Mouse (Mus musculus): Measurements from ENCODE around the gene 2510039O18Rik. TPM values are rescaled to one million over a fixed set of nuclear protein-coding genes. Genes with fewer than 3 reads are reported as not detected.

Gene 2510039O18Rik
- total and polyA plus RNA-seq, 3 experiments, result 38.9 to 41.9 (median 41.2) TPM

- WGBS, result 80% methylated on average over 4 of the region's 4 CpGs
Observed at GRCm38 (mm10) chr4:147977726-147978125, 37.0 kb downstream of the 2510039O18Rik start.

DNA sequence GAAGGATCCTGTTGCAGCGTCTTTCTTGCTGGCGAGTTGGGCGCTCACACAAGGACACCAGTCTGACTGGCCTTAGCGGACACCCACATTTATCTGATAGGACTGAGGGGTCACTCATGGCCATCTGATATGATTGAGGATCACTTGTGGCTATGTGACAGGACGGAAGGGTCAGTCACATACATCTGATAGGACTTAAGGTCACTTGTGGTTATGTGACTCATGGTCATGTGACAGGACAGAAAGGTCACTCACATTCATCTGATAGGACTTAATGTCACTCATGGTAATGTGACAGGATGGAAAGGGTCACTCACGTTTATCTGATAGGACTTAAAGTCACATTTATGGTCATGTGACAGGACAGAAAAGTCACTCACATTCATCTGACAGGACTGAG lies 37.7 kb downstream of the 2510039O18Rik start:
- Histone ChIP-seq H3K4me1 (ENCODE audit: control insufficient read depth, insufficient read depth, low read length) (no peaks in the 10 kb centered on the region), H3K27ac (no peak overlapping the region), H3K79me2 (replicated peaks; ENCODE audit: control insufficient read depth, insufficient read depth, low read length) (no peaks in the 10 kb centered on the region), H3K9ac (ENCODE audit: low read depth, low read length) (no peak overlapping the region), H3K36me3 (ENCODE audit: control insufficient read depth, insufficient read depth, low read length) (no peaks in the 10 kb centered on the region), H3K4me3 (no peak overlapping the region), H3K27me3 (ENCODE audit: control insufficient read depth, insufficient read depth, low read length) (no peaks in the 10 kb centered on the region)
- DNase-seq, result no peak
- intact Hi-C loops (cut with DNase I), result no loop called here
- 91% methylated on average over 6 of the region's 6 CpGs for WGBS
- TF ChIP-seq CTCF (IDR thresholded peaks at IDR 0.05), result no peak
- no peak for TF ChIP-seq POLR2A (IDR thresholded peaks at IDR 0.05; ENCODE audit: insufficient read depth, low read depth, low read length)

More at GRCm38 (mm10) chr4:147977726-147978125, 37.0 kb downstream of the 2510039O18Rik start:
- no peak for DNase-seq
- Histone ChIP-seq H3K27me3 (ENCODE audit: control insufficient read depth, insufficient read depth, low read length) (no peaks in the 10 kb centered on the region), H3K4me3 (no peak overlapping the region), H3K9ac (ENCODE audit: low read depth, low read length) (no peak overlapping the region), H3K27ac (no peak overlapping the region), H3K4me1 (ENCODE audit: control insufficient read depth, insufficient read depth, low read length) (no peaks in the 10 kb centered on the region), H3K79me2 (replicated peaks; ENCODE audit: control insufficient read depth, insufficient read depth, low read length) (no peaks in the 10 kb centered on the region), H3K36me3 (ENCODE audit: control insufficient read depth, insufficient read depth, low read length) (no peaks in the 10 kb centered on the region)
- TF ChIP-seq CTCF (IDR thresholded peaks at IDR 0.05) (no peak), POLR2A (IDR thresholded peaks at IDR 0.05; ENCODE audit: insufficient read depth, low read depth, low read length) (no peak), EP300 (IDR thresholded peaks at IDR 0.05; ENCODE audit: insufficient read depth, low read depth, low read length) (no peak)
- intact Hi-C loops (cut with DNase I), result no loop called here

DNA sequence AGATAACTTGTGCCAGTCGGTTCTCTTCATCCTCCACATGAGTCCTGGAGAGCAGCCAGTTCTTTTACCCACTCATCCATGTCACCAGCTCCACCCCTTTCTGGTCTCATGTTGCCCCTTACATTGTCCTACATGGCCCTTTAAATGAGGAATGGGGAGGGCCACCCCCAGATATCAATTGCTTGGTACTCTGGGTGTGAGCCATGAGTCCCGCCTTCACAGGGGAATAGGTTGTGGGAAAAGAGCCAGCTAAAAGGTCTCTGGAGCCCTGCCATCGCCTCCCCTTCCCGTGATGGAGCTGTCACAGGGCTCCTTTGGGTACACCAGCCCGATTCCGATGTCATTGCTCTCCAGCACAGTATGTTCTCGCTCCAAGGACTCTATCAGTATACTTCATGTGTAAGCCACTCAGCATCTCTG lies 38.8 kb downstream of the 2510039O18Rik start:
- intact Hi-C loops (cut with DNase I), result no loop called here
- H3K9ac ChIP-seq (ENCODE audit: low read depth, low read length), result no peak overlapping the region
- DNase-seq, result no peak
- no peaks in the 10 kb centered on the region for H3K79me2 ChIP-seq (replicated peaks; ENCODE audit: control insufficient read depth, insufficient read depth, low read length)
- no peaks in the 10 kb centered on the region for H3K4me1 ChIP-seq (ENCODE audit: control insufficient read depth, insufficient read depth, low read length)
- no peak overlapping the region for H3K27ac ChIP-seq
- H3K27me3 ChIP-seq (ENCODE audit: control insufficient read depth, insufficient read depth, low read length), result no peaks in the 10 kb centered on the region
- WGBS, result 44% methylated on average over 7 of the region's 7 CpGs
- no peak overlapping the region for H3K4me3 ChIP-seq
- TF ChIP-seq POLR2A (IDR thresholded peaks at IDR 0.05; ENCODE audit: insufficient read depth, low read depth, low read length) (no peak), EP300 (IDR thresholded peaks at IDR 0.05; ENCODE audit: insufficient read depth, low read depth, low read length) (no peak), CTCF (IDR thresholded peaks at IDR 0.05) (no peak)
- no peaks in the 10 kb centered on the region for H3K36me3 ChIP-seq (ENCODE audit: control insufficient read depth, insufficient read depth, low read length)

DNA sequence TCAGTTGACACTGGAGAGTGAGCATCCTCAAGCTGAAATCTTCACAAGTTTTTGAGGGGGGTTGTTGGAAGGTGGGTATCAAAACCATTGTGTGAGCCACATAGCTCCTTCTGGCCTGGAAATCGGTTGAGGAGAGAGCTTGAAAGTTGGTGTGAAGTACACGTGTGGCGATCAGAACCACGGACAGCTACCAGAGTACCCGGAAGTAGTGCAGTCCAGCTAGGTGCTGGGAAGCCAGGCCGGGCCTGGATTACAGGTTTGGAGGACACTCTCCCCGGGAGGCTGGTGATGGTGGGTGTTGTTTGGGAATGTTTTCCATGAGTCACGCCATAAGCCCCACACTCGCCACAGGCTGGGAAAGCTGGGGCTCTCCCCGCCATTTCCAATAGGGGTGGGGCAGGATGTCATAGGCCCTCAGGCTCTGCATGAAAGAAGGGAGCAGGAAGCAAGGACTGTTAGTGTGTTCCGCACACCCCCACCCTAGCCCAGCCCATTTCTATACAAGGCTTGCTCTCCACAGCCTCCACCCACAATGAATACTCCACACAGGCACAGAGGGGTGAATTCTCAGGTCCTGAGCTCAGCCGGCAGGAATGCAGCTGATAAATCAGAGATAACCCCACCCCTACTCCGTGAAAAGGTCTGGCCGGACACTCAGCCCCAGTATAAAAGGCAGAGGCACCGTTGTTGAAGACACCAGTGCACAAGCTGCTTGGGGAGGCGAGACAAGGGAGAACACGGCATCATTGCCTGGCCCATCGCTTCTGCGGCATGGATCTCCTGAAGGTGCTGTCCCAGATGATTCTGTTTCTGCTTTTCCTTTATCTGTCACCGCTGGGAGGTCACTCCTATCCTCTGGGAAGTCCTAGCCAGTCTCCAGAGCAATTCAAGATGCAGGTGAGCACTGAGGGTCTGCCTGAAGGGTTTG lies 44.8 kb downstream of the 2510039O18Rik start, which contains the start of gene Nppb:
Gene Nppb (plus strand): TSS at position 584 of the 928 bp plus-strand sequence.
- peak; percentile 59 for DNase-seq
- peak within 1 kb of the TSS; percentile 51 for H3K9ac ChIP-seq (ENCODE audit: low read depth, low read length)
- peak within 1 kb of the TSS; percentile 73 for H3K27ac ChIP-seq
- no peaks in the 10 kb centered on the region for H3K79me2 ChIP-seq (replicated peaks; ENCODE audit: control insufficient read depth, insufficient read depth, low read length)
- peak within 1 kb of the TSS; percentile 38 for H3K4me3 ChIP-seq
- no peaks in the 10 kb centered on the region for H3K36me3 ChIP-seq (ENCODE audit: control insufficient read depth, insufficient read depth, low read length)
- 14% methylated on average over 20 of the region's 20 CpGs for WGBS
- H3K27me3 ChIP-seq (ENCODE audit: control insufficient read depth, insufficient read depth, low read length), result no peaks in the 10 kb centered on the region
- no peaks in the 10 kb centered on the region for H3K4me1 ChIP-seq (ENCODE audit: control insufficient read depth, insufficient read depth, low read length)
- TF ChIP-seq CTCF (IDR thresholded peaks at IDR 0.05) (no peak), POLR2A (IDR thresholded peaks at IDR 0.05; ENCODE audit: insufficient read depth, low read depth, low read length) (peak; percentile 98)
- intact Hi-C loops (cut with DNase I), result loop anchor here (2.0 kb wide), 1 partner anchor 23 kb away; no protein-coding TSS in a partner anchor

DNA sequence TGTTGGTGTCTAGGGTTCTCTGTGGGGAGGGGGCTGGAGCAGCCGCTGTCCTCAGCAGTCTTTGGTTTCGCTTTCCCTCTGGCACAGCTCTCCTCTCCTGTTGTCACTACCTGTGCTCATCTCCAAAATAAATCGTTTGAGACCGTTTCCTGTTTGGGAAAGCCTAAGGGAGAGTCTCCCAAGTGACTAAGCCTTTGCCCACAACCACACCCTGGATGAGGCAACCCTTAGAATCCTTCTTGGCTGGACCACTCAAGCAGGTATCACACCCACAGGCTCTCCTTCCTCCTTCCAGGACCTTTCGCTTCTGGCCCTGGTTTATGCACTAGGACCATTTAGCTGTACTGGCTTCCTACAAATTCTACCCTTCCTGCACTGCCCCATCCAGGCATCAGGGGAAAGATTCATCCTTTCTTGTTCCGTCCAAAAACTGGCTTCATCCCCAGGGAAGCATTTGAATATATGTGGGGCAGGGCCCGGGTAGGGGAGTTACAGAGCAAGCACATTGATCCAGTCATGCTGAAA lies 52.9 kb downstream of the 2510039O18Rik start:
- no peak for DNase-seq
- Histone ChIP-seq H3K36me3 (ENCODE audit: control insufficient read depth, insufficient read depth, low read length) (no peaks in the 10 kb centered on the region), H3K4me1 (ENCODE audit: control insufficient read depth, insufficient read depth, low read length) (no peaks in the 10 kb centered on the region), H3K9ac (ENCODE audit: low read depth, low read length) (no peak overlapping the region), H3K79me2 (replicated peaks; ENCODE audit: control insufficient read depth, insufficient read depth, low read length) (no peaks in the 10 kb centered on the region), H3K27ac (no peak overlapping the region), H3K4me3 (no peak overlapping the region), H3K27me3 (ENCODE audit: control insufficient read depth, insufficient read depth, low read length) (no peaks in the 10 kb centered on the region)
- intact Hi-C loops (cut with DNase I), result no loop called here
- no peak for TF ChIP-seq EP300 (IDR thresholded peaks at IDR 0.05; ENCODE audit: insufficient read depth, low read depth, low read length)
- TF ChIP-seq CTCF (IDR thresholded peaks at IDR 0.05), result no peak
- TF ChIP-seq POLR2A (IDR thresholded peaks at IDR 0.05; ENCODE audit: insufficient read depth, low read depth, low read length), result no peak
- 50% methylated on average over 7 of the region's 7 CpGs for WGBS

DNA sequence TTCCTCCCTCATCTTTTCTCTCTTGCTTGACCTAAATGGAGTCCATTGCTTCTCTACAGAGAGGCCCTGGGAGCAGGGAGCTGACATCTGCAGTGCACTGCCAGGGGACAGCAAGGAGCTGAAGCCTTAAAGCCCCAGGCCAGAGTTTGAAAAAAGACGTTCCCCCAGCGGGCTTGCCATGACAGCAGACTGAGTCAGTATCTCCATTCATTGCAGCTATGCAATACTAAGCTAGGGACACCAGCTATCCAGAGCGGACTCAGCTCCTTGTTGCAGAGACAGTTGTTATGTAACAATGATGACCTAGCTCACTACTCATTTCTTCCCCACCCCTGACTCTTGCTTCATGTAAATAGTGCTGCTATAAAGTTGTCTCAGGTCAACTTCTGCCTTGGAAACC lies 54.6 kb downstream of the 2510039O18Rik start:
- Histone ChIP-seq H3K27me3 (ENCODE audit: control insufficient read depth, insufficient read depth, low read length) (no peaks in the 10 kb centered on the region), H3K27ac (no peak overlapping the region), H3K9ac (ENCODE audit: low read depth, low read length) (no peak overlapping the region), H3K79me2 (replicated peaks; ENCODE audit: control insufficient read depth, insufficient read depth, low read length) (no peaks in the 10 kb centered on the region), H3K4me3 (no peak overlapping the region), H3K4me1 (ENCODE audit: control insufficient read depth, insufficient read depth, low read length) (peaks cover 2% of the 10 kb centered on the region; the same call in 1 of the 2 replicates), H3K36me3 (ENCODE audit: control insufficient read depth, insufficient read depth, low read length) (no peaks in the 10 kb centered on the region)
- no peak for DNase-seq
- TF ChIP-seq EP300 (IDR thresholded peaks at IDR 0.05; ENCODE audit: insufficient read depth, low read depth, low read length), result no peak
- no peak for TF ChIP-seq CTCF (IDR thresholded peaks at IDR 0.05)
- TF ChIP-seq POLR2A (IDR thresholded peaks at IDR 0.05; ENCODE audit: insufficient read depth, low read depth, low read length), result no peak
- intact Hi-C loops (cut with DNase I), result no loop called here
- 80% methylated on average over 3 of the region's 3 CpGs for WGBS

Other genes with a start within 250 kb of the 2510039O18Rik start
- not detected for gene Zfp534, start 238.3 kb upstream of the 2510039O18Rik start, total RNA-seq (2021)
- not detected in 2 replicates for gene Zfp534, start 238.3 kb upstream of the 2510039O18Rik start, polyA plus RNA-seq (2012; rRNA removed)
- gene Zfp984, start 131.1 kb upstream of the 2510039O18Rik start, total RNA-seq (2021), result 1 to 10 TPM; 2.5 to 2.6 TPM
- 0.31 and 1.5 TPM in 2 replicates for gene Zfp984, start 131.1 kb upstream of the 2510039O18Rik start, polyA plus RNA-seq (2012; rRNA removed)
- gene Zfp933, start 92.5 kb upstream of the 2510039O18Rik start, total RNA-seq (2021), result 10 to 100 TPM; 10.3 to 11.2 TPM
- gene Zfp933, start 92.5 kb upstream of the 2510039O18Rik start, polyA plus RNA-seq (2012; rRNA removed), result 1.3 and 3.7 TPM in 2 replicates
- gene Miip, start 72.1 kb upstream of the 2510039O18Rik start, total RNA-seq (2021), result 1 to 10 TPM; 5.4 to 7.4 TPM
- 24.8 and 26.0 TPM in 2 replicates for gene Miip, start 72.1 kb upstream of the 2510039O18Rik start, polyA plus RNA-seq (2012; rRNA removed)
- gene Fv1, start 71.9 kb upstream of the 2510039O18Rik start, total RNA-seq (2021), result 10 to 100 TPM; 21.1 to 22.8 TPM
- gene Fv1, start 71.9 kb upstream of the 2510039O18Rik start, polyA plus RNA-seq (2012; rRNA removed), result 3.3 and 14.3 TPM in 2 replicates
- gene Mfn2, start 36.2 kb upstream of the 2510039O18Rik start, total RNA-seq (2021), result 100 to 1,000 TPM; 626 to 697 TPM
- gene Mfn2, start 36.2 kb upstream of the 2510039O18Rik start, polyA plus RNA-seq (2012; rRNA removed), result 395 and 619 TPM in 2 replicates
- 10 to 100 TPM; 62.4 to 65.8 TPM for gene Plod1, start 4.1 kb upstream of the 2510039O18Rik start, total RNA-seq (2021)
- 88.6 and 123 TPM in 2 replicates for gene Plod1, start 4.1 kb upstream of the 2510039O18Rik start, polyA plus RNA-seq (2012; rRNA removed)
- 100 to 1,000 TPM; 117 to 262 TPM for gene Nppb, start 44.9 kb downstream of the 2510039O18Rik start, total RNA-seq (2021)
- gene Nppb, start 44.9 kb downstream of the 2510039O18Rik start, polyA plus RNA-seq (2012; rRNA removed), result 204 and 212 TPM in 2 replicates
- gene Nppa, start 59.8 kb downstream of the 2510039O18Rik start, total RNA-seq (2021), result 1,000 to 10,000 TPM; 1,237 to 1,820 TPM
- gene Nppa, start 59.8 kb downstream of the 2510039O18Rik start, polyA plus RNA-seq (2012; rRNA removed), result 4,085 and 4,474 TPM in 2 replicates
- gene Clcn6, start 97.9 kb downstream of the 2510039O18Rik start, total RNA-seq (2021), result 1 to 10 TPM; 7.5 to 8.1 TPM
- 8.9 and 9.0 TPM in 2 replicates for gene Clcn6, start 97.9 kb downstream of the 2510039O18Rik start, polyA plus RNA-seq (2012; rRNA removed)
- 10 to 100 TPM in 1 of 2 experiments, 1 to 10 TPM in 1; 8.2 to 11.0 TPM for gene Mthfr, start 98.2 kb downstream of the 2510039O18Rik start, total RNA-seq (2021)
- 15.7 and 17.3 TPM in 2 replicates for gene Mthfr, start 98.2 kb downstream of the 2510039O18Rik start, polyA plus RNA-seq (2012; rRNA removed)
- gene Agtrap, start 147.1 kb downstream of the 2510039O18Rik start, total RNA-seq (2021), result 10 to 100 TPM; 38.3 to 47.1 TPM
- gene Agtrap, start 147.1 kb downstream of the 2510039O18Rik start, polyA plus RNA-seq (2012; rRNA removed), result 26.8 and 40.2 TPM in 2 replicates
- 10 to 100 TPM; 11.0 to 13.8 TPM for gene Mad2l2, start 189.5 kb downstream of the 2510039O18Rik start, total RNA-seq (2021)
- gene Mad2l2, start 189.5 kb downstream of the 2510039O18Rik start, polyA plus RNA-seq (2012; rRNA removed), result 21.9 and 23.6 TPM in 2 replicates
- under 1 TPM in 1 of 2 experiments, not detected in 1; 0.41 TPM for gene Draxin, start 189.8 kb downstream of the 2510039O18Rik start, total RNA-seq (2021)
- gene Draxin, start 189.8 kb downstream of the 2510039O18Rik start, polyA plus RNA-seq (2012; rRNA removed), result 0.29 and 0.32 TPM in 2 replicates
- gene Fbxo6, start 211.2 kb downstream of the 2510039O18Rik start, total RNA-seq (2021), result 10 to 100 TPM; 36.0 to 39.3 TPM
- 68.4 and 68.6 TPM in 2 replicates for gene Fbxo6, start 211.2 kb downstream of the 2510039O18Rik start, polyA plus RNA-seq (2012; rRNA removed)
- 10 to 100 TPM; 19.7 to 26.7 TPM for gene Fbxo44, start 219.6 kb downstream of the 2510039O18Rik start, total RNA-seq (2021)
- gene Fbxo44, start 219.6 kb downstream of the 2510039O18Rik start, polyA plus RNA-seq (2012; rRNA removed), result 18.7 and 35.0 TPM in 2 replicates
- under 1 TPM in 1 of 2 experiments, not detected in 1; 0.31 TPM for gene Fbxo2, start 219.7 kb downstream of the 2510039O18Rik start, total RNA-seq (2021)
- 0.47 and 0.59 TPM in 2 replicates for gene Fbxo2, start 219.7 kb downstream of the 2510039O18Rik start, polyA plus RNA-seq (2012; rRNA removed)

All from heart, adult 2 months (tissue).